Mouse (Mus musculus): ENCODE measurements around the gene Clec9a.

The Clec9a gene

DNA sequence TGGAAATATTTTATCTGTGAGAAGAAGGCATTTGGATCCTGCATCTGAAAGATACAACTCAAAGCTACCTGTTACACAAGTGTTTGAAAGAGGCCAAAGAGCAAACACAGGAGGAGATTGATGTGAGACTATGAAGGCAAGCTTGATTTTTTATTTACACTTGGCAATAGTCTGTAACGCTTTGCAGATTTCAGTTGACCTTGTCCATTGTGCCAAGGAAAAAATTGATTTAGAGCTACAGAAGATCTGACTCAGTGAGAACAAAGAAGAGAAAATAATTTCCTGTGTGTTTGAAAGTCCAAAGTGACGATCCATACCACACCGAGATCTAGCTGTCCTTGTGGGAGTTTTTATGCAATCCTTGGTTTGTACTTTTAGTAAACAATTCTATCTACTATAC, 13.6 kb downstream of the Clec9a start:
- in situ Hi-C loops (cut with MboI; ENCODE audit: unreplicated experiment in 2 of 2): no loop called here

- in situ Hi-C loops (cut with MboI; ENCODE audit: unreplicated experiment in 2 of 2): no loop called here
Observed at GRCm38 (mm10) chr6:129423040-129423733, 14.5 kb downstream of the Clec9a start.

DNA sequence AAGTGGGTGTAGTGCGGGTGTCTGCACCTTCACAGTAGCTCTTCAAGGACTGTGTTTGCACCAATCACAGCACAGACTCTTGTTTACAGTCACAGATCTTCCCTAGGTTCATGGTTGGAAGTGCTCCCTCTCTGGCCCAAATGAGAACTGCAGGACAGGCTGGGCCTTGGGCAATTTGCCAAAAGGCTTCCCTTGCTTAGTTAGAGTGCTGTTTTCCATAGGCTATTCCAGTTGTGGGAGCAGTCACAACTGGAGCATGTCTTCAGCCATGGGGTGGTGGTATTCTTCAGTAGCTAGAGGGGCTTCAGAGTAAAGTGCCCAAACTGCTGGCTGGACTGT, 15.0 kb downstream of the Clec9a start:
- in situ Hi-C loops (cut with MboI; ENCODE audit: unreplicated experiment in 2 of 2): no loop called here

GRCm38 (mm10) chr6:129425217-129425616, 16.6 kb downstream of the Clec9a start:
- in situ Hi-C loops (cut with MboI; ENCODE audit: unreplicated experiment in 2 of 2): loop anchor here in 1 of 2 experiments (25.0 kb wide), 1 partner anchor 312 kb away; the partner anchor contains the start of gene Klri2

- in situ Hi-C loops (cut with MboI; ENCODE audit: unreplicated experiment in 2 of 2): loop anchor here in 1 of 2 experiments (25.0 kb wide), 1 partner anchor 311 kb away; the partner anchor contains the start of gene Klri2
Observed at GRCm38 (mm10) chr6:129425812-129426211, 17.1 kb downstream of the Clec9a start.

GRCm38 (mm10) chr6:129427281-129427680, 18.6 kb downstream of the Clec9a start:
- in situ Hi-C loops (cut with MboI; ENCODE audit: unreplicated experiment in 2 of 2): loop anchor here in 1 of 2 experiments (25.0 kb wide), 1 partner anchor 310 kb away; the partner anchor contains the start of gene Klri2

DNA sequence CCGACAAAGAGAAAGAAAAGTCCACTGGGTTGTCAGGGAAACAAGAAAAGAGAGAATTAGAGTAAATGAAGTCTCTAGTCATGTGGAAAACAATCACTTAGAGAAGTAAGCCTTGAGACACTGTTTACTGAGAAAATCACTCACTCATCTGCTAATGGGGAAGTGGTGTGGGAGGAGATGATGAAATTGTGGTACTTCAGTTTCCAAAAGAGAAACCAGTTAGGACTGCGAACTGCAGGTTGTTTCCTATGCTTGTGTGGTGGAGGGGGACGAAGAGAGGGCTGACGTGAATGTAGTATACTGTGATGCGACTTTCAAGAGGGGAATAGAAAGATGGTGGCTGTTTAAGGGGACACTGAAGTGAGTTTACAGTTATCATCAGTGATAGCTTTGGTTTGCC, 25.6 kb downstream of the Clec9a start:
- in situ Hi-C loops (cut with MboI; ENCODE audit: unreplicated experiment in 2 of 2): loop anchor here in 1 of 2 experiments (25.0 kb wide), 1 partner anchor 303 kb away; the partner anchor contains the start of gene Klri2

- in situ Hi-C loops (cut with MboI; ENCODE audit: unreplicated experiment in 2 of 2): loop anchor here in 1 of 2 experiments (25.0 kb wide), 1 partner anchor 301 kb away; the partner anchor contains the start of gene Klri2
Observed at GRCm38 (mm10) chr6:129436025-129436424, 27.4 kb downstream of the Clec9a start.

DNA sequence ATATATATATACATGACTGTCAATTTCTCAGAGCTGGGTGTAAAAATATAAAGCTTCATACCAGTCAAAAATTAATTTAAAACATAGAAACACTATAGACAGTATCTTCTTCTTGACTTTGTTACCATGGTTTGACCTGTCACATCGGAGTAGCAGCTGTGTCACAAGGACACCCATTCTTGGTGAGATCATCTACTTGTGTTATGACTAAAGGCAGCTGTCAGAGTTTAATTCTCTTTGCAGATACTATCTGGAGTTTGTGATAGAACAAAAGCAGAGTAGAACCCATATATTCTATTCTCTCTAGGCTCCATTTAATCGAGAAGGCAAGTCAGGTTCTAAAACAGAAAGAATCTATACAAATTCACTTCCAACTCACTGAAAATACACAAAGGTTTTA, 29.4 kb downstream of the Clec9a start:
- in situ Hi-C loops (cut with MboI; ENCODE audit: unreplicated experiment in 2 of 2): loop anchor here in 1 of 2 experiments (25.0 kb wide), 1 partner anchor 299 kb away; the partner anchor contains the start of gene Klri2

DNA sequence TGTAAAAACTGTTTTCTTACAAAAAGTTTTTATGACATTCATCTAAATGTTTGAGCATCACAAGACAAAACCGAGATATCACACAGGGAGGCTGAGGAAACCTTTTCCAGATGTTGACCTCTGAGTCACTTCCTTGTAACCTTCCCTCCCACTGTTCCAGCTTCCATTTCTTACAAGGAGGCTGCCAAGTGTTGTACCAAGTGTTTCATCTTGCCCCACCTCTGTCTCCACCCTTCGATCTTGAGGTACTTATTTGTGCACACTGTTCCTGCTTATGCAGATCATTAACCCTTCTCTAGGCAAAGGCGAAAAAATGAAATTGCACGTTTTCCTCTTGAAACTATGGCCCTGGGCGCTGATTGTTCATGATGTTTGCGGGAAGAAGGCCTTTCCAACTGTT, 41.1 kb downstream of the Clec9a start:
- in situ Hi-C loops (cut with MboI; ENCODE audit: unreplicated experiment in 2 of 2): loop anchor here in 1 of 2 experiments (25.0 kb wide), 1 partner anchor 288 kb away; the partner anchor contains the start of gene Klri2

DNA sequence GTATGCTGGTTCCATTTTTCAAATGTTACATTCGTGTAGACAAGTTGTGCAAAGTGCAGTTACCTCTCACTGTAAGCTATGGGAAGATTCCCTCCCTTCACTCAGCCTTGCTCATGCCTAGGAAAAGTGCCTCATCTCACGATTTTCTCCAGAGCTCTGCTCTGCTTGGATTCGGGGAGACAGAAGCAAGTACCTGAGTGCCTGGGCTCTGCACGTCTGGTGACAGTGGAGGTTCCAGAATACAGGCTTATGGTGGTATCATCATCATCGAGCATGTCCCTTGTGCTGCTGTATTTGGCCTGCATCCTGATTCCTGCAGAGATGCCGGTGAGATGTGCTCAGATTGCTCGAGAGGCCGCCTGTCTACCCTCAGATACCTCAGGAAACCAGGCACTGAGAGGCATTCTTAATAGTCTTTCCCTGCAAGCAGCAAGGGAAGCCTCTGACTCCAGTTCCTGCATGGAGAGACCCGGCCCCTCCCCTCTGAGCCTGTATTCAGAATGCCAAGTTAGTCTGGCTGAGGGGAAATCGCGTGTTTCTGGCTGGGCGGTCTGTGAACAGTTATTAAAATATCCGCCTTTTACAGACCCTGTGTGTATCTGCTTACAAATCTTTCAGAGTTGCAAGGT, 42.9 kb downstream of the Clec9a start, which contains the start of gene Clec1a:
Clec1a (minus strand) TSS at position 590 of the 629 bp plus-strand sequence.
- in situ Hi-C loops (cut with MboI; ENCODE audit: unreplicated experiment in 2 of 2): no loop called here

DNA sequence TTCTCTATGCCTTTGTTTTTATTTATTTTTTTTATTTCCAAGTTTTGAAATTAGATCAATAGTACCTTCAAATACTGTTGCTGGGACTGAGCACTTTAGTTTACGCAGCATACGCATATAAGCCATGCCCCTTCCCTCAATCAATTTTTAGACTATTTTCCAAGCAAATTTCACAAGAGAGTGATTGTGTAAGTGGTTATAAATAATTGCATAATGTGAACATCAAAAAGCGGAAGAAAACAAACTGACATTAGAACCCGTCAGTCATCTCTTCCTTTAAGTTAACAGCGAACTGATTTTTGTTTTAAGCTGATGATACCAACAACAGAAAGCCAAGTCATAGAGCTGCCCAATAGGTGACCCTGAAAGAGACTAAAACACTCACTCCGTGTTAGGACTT, 62.7 kb downstream of the Clec9a start:
- in situ Hi-C loops (cut with MboI; ENCODE audit: unreplicated experiment in 2 of 2): loop anchor here in 1 of 2 experiments (5.0 kb wide), 1 partner anchor 79 kb away; no protein-coding TSS in a partner anchor

- in situ Hi-C loops (cut with MboI; ENCODE audit: unreplicated experiment in 2 of 2): loop anchor here in 1 of 2 experiments (5.0 kb wide), 1 partner anchor 80 kb away; no protein-coding TSS in a partner anchor
Observed at GRCm38 (mm10) chr6:129472627-129473026, 64.0 kb downstream of the Clec9a start.
